Mouse (Mus musculus) erythroblast, embryonic 14.5 days (primary cell): ENCODE results near the gene Slc12a8.

Source experiments
- GATA1 ChIP-seq: IDR thresholded peaks from 2 replicates; pipeline ENCODE4 v1.6.1; 2012; ENCODE audit warnings: low read length, inconsistent platforms, mixed read lengths
- TAL1 ChIP-seq: IDR thresholded peaks from 3 replicates; pipeline ENCODE4 v1.6.1; 2012; ENCODE audit warnings: low read length, inconsistent platforms, mixed read lengths

GRCm38 (mm10) chr16:33704289-33704688, 187.2 kb downstream of the Slc12a8 start:
- TF ChIP-seq GATA1 (no peak), TAL1 (no peak)
